Mouse (Mus musculus): ENCODE data around the gene Mpp5.

The Mpp5 gene

GRCm38 (mm10) chr12:78748557-78749377, at the start of gene Mpp5:
Mpp5 (plus strand) TSS chr12:78748907.
- DNase-seq: peak; percentile 92

GRCm38 (mm10) chr12:78717783-78718182, 30.9 kb upstream of the Mpp5 start:
- no peak for DNase-seq

- no peak for DNase-seq
Observed at GRCm38 (mm10) chr12:78727723-78728122, 21.0 kb upstream of the Mpp5 start.

- no peak for DNase-seq
Observed at GRCm38 (mm10) chr12:78739633-78740032, 9.1 kb upstream of the Mpp5 start.

- no peak for DNase-seq
Observed at GRCm38 (mm10) chr12:78740289-78740688, 8.4 kb upstream of the Mpp5 start.

GRCm38 (mm10) chr12:78746226-78746625, 2.5 kb upstream of the Mpp5 start:
- no peak for DNase-seq

GRCm38 (mm10) chr12:78747406-78747805, 1.3 kb upstream of the Mpp5 start:
- no peak for DNase-seq

GRCm38 (mm10) chr12:78748113-78748512, 594 bp upstream of the Mpp5 start:
- DNase-seq: no peak

GRCm38 (mm10) chr12:78749378-78749801, 683 bp downstream of the Mpp5 start:
- DNase-seq: peak; percentile 56

- DNase-seq: no peak
Observed at GRCm38 (mm10) chr12:78761979-78762378, 13.3 kb downstream of the Mpp5 start.

- DNase-seq: no peak
Observed at GRCm38 (mm10) chr12:78769031-78769713, 20.5 kb downstream of the Mpp5 start.

- DNase-seq: no peak
Observed at GRCm38 (mm10) chr12:78773211-78773610, 24.5 kb downstream of the Mpp5 start.

- DNase-seq: no peak
Observed at GRCm38 (mm10) chr12:78777916-78778315, 29.2 kb downstream of the Mpp5 start.

- no peak for DNase-seq
Observed at GRCm38 (mm10) chr12:78778423-78779067, 29.8 kb downstream of the Mpp5 start.

GRCm38 (mm10) chr12:78788266-78788873, 39.7 kb downstream of the Mpp5 start:
- no peak for DNase-seq

- no peak for DNase-seq
Observed at GRCm38 (mm10) chr12:78790791-78791190, 42.1 kb downstream of the Mpp5 start.

- DNase-seq: no peak
Observed at GRCm38 (mm10) chr12:78794236-78794635, 45.5 kb downstream of the Mpp5 start.

GRCm38 (mm10) chr12:78800036-78800435, 51.3 kb downstream of the Mpp5 start:
- no peak for DNase-seq

GRCm38 (mm10) chr12:78801836-78802235, 53.1 kb downstream of the Mpp5 start:
- DNase-seq: no peak

GRCm38 (mm10) chr12:78814437-78814836, 65.7 kb downstream of the Mpp5 start:
- no peak for DNase-seq

- DNase-seq: no peak
Observed at GRCm38 (mm10) chr12:78834496-78834895, 85.8 kb downstream of the Mpp5 start.

GRCm38 (mm10) chr12:78839906-78840305, 91.2 kb downstream of the Mpp5 start:
- DNase-seq: no peak

GRCm38 (mm10) chr12:78842429-78842828, 93.7 kb downstream of the Mpp5 start:
- DNase-seq: no peak

Data from cerebellum, adult 8-10 months (tissue).